Mouse (Mus musculus) intestine, embryonic 14.5 days (tissue): ENCODE measurements around the gene Clip1. TPM values are rescaled to one million over a fixed set of nuclear protein-coding genes. Genes with fewer than 3 reads are reported as not detected.

Experiments
- ATAC-seq: fragments of 200-750 bp; cut with Nextera tagmentation; replicated peaks from 2 replicates; pipeline ENCODE4 v1.8.0; 2017; ENCODE audit warnings: low read depth, moderate number of reproducible peaks, moderate TSS enrichment, moderate library complexity; ENCODE audit not compliant: low FRiP score, low TSS enrichment
- DNase-seq: peaks from one replicate; pipeline ENCODE4 v3.0.0-alpha.2; 2018; ENCODE audit warnings: low spot score
- H3K27ac ChIP-seq: fragments of 300-500 bp; sonication (generic); 2 replicates; pipeline ENCODE4 v1.5.1; 2014; ENCODE audit warnings: low read depth, mild to moderate bottlenecking, control low read depth
- H3K27me3 ChIP-seq: fragments of 300-500 bp; sonication (generic); replicated peaks from 2 replicates; pipeline ENCODE4 v1.6.1; 2014; ENCODE audit warnings: low read length, control low read depth; ENCODE audit not compliant: control insufficient read depth, insufficient read depth
- H3K36me3 ChIP-seq: fragments of 300-500 bp; sonication (generic); 2 replicates; pipeline ENCODE4 v1.6.1; 2014; ENCODE audit warnings: low read length, control low read depth; ENCODE audit not compliant: control insufficient read depth, insufficient read depth
- H3K4me1 ChIP-seq: fragments of 300-500 bp; sonication (generic); replicated peaks from 2 replicates; pipeline ENCODE4 v1.6.1; 2014; ENCODE audit warnings: low read length, control low read depth, mixed read lengths; ENCODE audit not compliant: control insufficient read depth, insufficient read depth
- H3K4me2 ChIP-seq: fragments of 300-500 bp; sonication (generic); 2 replicates; pipeline ENCODE4 v1.6.1; 2014; ENCODE audit warnings: low read length
- H3K4me3 ChIP-seq: fragments of 300-500 bp; sonication (generic); 2 replicates; pipeline ENCODE4 v1.5.1; 2014; ENCODE audit warnings: low read depth, low read length, control low read depth, mixed read lengths
- H3K9ac ChIP-seq: fragments of 300-500 bp; sonication (generic); 2 replicates; pipeline ENCODE4 v1.6.1; 2014; ENCODE audit warnings: mild to moderate bottlenecking, low read length
- H3K9me3 ChIP-seq: fragments of 300-500 bp; sonication (generic); 2 replicates; pipeline ENCODE4 v1.6.1; 2016; ENCODE audit warnings: low read length, control low read depth; ENCODE audit not compliant: control insufficient read depth
- WGBS: fragments of 180-500 bp; shearing (Covaris S2); extraction: QIAGEN DNeasy Blood & Tissue Kit; methylation state at CpG from one replicate; pipeline ENCODE4 v1.1.7; 2014; 5-methylcytosine and 5-hydroxymethylcytosine counted together
- polyA plus RNA-seq: library from polyadenylated mRNA; unstranded; fragments of >200 nt; fragmentation: Nextera tagmentation; extraction: Ambion mirVana; gene quantifications from 2 replicates; pipeline ENCODE4 v1.2.1, GENCODE M21; 2014

Clip1 gene
- polyA plus RNA-seq, 1 experiment from 2014 or later: 30.1 TPM

DNA sequence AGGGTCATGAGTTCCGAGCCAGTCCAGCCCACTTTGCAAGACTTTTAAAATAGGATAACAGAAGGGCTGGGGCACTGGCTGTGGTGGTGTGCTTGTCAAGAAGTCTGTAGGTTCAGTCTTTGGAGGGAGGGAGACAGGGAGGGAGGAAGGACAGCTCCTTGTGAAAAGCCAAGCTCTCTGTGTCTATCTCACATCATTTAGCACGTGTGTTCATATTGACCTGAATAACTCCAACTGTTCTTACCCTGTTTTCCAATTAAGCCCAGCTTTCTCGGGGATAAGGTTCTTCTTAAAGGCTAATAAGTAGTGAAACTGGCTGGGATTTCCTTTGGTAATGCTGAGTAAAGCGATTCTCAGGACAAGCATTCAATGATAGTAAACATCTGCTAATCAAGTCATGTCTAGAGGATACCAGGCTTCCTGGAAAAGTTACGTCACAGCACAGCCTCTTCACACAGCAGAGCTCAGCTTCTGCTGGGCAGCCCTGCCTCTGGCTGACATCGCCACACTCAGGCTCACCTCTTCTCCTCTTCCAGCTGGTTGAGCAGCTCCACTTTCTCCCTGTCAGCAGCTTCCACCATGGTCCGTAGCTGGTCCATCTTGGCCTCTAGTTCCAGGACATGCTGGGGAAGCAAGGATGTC lies 43.0 kb downstream of the Clip1 start:
- H3K27ac ChIP-seq: no peak overlapping the region
- peaks cover 53% of the 10 kb centered on the region for H3K36me3 ChIP-seq
- H3K4me1 ChIP-seq: no peaks in the 10 kb centered on the region
- 74% methylated on average over 7 of the region's 7 CpGs for WGBS
- no peak overlapping the region for H3K4me2 ChIP-seq
- H3K9ac ChIP-seq: no peak overlapping the region
- no peaks in the 10 kb centered on the region for H3K27me3 ChIP-seq
- no peak for ATAC-seq
- H3K4me3 ChIP-seq: no peak overlapping the region
- no peak for DNase-seq
- no peaks in the 10 kb centered on the region for H3K9me3 ChIP-seq

DNA sequence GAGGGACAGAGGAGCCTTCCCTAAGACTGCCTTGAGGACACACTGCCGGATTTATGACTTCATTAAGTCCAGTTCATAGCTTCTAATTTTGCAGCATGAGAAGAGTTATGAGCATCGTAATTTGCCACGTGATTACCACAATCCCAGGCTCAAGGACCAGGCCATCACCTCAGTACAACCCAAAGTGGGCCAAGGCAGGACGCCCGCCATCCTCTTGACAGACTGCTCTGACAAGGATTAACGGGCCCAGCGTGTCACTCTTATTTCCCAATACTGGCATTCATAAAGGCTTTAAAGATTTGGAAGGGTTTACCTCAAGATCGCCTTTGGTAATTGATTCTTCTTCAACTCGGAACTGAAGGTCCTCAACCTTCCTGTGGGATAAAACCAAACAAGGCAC lies 44.2 kb downstream of the Clip1 start:
- 88% methylated on average over 9 of the region's 9 CpGs for WGBS
- no peaks in the 10 kb centered on the region for H3K9me3 ChIP-seq

DNA sequence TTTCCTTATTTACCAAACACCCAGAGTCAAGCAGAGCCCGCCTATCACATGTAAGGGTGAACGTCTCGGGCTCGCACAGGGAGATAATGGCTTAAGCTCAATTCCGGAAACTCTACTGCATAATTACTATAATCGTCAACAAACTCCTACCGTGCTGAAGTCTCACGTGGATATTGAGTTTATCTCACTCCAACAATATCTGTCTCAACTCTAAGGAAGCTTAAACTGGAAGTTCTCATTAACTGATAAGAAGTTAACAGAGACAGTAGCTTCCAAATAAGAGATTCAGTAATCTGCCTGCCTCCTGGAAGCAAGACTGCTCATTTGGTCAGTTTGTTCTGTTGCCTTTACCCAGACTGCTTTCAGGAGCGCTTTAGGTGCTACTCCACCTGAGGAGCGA lies 53.2 kb downstream of the Clip1 start:
- 89% methylated on average over 10 of the region's 10 CpGs for WGBS
- DNase-seq: no peak
- Histone ChIP-seq H3K4me1 (no peaks in the 10 kb centered on the region), H3K27ac (no peak overlapping the region), H3K4me2 (no peak overlapping the region), H3K4me3 (no peak overlapping the region), H3K9me3 (no peaks in the 10 kb centered on the region), H3K9ac (no peak overlapping the region), H3K36me3 (peaks cover 28% of the 10 kb centered on the region), H3K27me3 (no peaks in the 10 kb centered on the region)
- ATAC-seq: no peak

More for the DNA sequence above, 44.2 kb downstream of the Clip1 start:
- Histone ChIP-seq H3K4me3 (no peak overlapping the region), H3K36me3 (peaks cover 52% of the 10 kb centered on the region), H3K27me3 (no peaks in the 10 kb centered on the region), H3K4me1 (no peaks in the 10 kb centered on the region), H3K9ac (no peak overlapping the region), H3K4me2 (no peak overlapping the region), H3K27ac (no peak overlapping the region)
- ATAC-seq (no peak), DNase-seq (no peak)

DNA sequence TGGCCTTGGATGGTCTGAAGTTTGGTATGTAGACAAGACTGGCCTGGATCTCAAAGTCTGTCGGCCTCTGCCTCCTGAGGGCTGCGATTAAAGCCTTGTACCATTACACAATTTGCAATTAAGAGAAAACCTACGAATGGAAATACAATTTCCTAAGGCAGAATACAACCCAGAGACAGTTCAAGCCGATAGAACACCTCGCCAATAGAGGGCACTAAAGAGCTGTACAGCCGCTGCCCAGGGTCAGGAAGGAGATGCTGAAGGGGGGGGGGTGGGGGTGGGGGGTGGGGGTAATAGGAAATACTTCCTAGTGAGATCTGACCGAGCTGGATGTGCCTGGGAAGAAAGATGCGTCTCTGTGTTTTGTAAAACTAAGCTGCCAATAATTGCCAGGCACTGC lies 57.8 kb downstream of the Clip1 start:
- Histone ChIP-seq H3K4me3 (no peak overlapping the region), H3K4me1 (no peaks in the 10 kb centered on the region), H3K27me3 (no peaks in the 10 kb centered on the region), H3K9ac (no peak overlapping the region), H3K4me2 (no peak overlapping the region), H3K36me3 (peaks cover 36% of the 10 kb centered on the region), H3K9me3 (no peaks in the 10 kb centered on the region), H3K27ac (no peak overlapping the region)
- WGBS: 23% methylated on average over 8 of the region's 8 CpGs
- peak; percentile 74 for DNase-seq
- 0 out of 2 replicates have a peak, but pooled peaks have one; percentile 40 for ATAC-seq

DNA sequence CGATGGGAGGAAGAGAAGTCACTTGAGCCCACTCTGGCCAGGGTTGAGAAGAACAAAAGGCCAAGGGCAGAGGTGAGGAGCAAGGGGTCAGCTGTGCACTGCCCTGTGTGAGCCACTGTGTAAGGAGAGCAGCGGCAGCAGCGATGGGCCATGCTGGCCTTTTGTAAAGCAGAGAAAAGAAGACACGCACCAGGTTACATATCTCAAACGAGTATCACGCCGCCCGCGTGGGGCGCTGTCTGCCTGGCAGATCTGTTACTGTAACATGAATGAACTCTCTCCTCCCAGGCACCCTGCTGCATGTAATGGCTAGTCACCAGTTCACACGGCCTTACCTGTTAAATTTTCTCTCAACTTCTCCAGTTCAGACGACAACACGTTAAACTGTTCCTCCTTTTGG lies 62.0 kb downstream of the Clip1 start:
- no peak for ATAC-seq
- H3K27ac ChIP-seq: no peak overlapping the region

DNA sequence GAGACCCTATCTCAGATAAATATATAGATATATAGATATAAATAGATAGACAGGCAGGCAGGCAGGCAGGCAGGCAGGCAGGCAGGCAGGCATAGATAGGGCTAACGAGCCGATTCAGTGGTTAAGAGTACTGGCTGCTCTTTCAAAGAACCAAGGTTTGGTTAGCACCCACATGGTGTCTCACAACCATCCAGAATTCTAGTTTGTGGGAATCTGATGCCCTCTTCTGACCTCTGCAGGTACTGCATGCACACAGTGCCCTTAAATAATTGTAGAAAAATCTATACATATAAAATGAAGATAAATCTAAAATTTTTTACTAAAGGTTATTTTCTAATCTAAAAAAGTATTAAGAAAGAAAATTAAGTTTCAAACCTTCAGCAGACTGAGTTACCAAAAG lies 65.9 kb downstream of the Clip1 start:
- Histone ChIP-seq H3K9ac (no peak overlapping the region), H3K36me3 (peaks cover 65% of the 10 kb centered on the region), H3K27me3 (no peaks in the 10 kb centered on the region), H3K9me3 (no peaks in the 10 kb centered on the region), H3K4me1 (no peaks in the 10 kb centered on the region), H3K4me2 (no peak overlapping the region), H3K27ac (no peak overlapping the region), H3K4me3 (no peak overlapping the region)
- WGBS: 77% methylated on average over 2 of the region's 2 CpGs
- ATAC-seq (no peak), DNase-seq (peak; percentile 69)

More for the DNA sequence above, 62.0 kb downstream of the Clip1 start:
- Histone ChIP-seq H3K27me3 (no peaks in the 10 kb centered on the region), H3K4me2 (no peak overlapping the region), H3K4me1 (no peaks in the 10 kb centered on the region), H3K9ac (no peak overlapping the region), H3K9me3 (no peaks in the 10 kb centered on the region), H3K36me3 (peaks cover 43% of the 10 kb centered on the region), H3K4me3 (no peak overlapping the region)
- 83% methylated on average over 13 of the region's 13 CpGs for WGBS
- DNase-seq: no peak

GRCm38 (mm10) chr5:123614246-123614645 lies 70.2 kb downstream of the Clip1 start:
- Histone ChIP-seq H3K4me2 (no peak overlapping the region), H3K36me3 (peaks cover 62% of the 10 kb centered on the region), H3K4me1 (no peaks in the 10 kb centered on the region), H3K9ac (no peak overlapping the region), H3K9me3 (no peaks in the 10 kb centered on the region), H3K4me3 (no peak overlapping the region), H3K27me3 (no peaks in the 10 kb centered on the region), H3K27ac (no peak overlapping the region)
- ATAC-seq (no peak), DNase-seq (no peak)
- WGBS: 93% methylated on average over 24 of the region's 24 CpGs

DNA sequence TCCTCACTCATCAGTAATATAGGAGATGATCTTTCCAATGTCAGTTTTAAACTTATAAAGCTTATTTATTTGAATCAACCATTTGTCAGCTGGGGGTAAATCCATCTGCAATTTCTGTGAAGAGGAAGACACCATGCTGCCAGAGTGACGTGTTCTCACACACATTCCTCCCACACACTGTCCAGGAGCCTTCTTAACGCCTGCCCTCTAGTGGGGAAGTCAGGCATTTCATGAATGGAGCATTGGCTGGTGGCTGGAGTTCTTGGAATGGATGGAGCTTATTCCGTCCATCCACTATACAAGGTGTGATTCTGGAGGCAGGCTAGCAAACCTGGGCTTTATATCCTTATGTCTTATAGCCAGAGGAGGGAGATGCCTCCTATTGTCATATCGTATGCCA lies 74.6 kb downstream of the Clip1 start:
- 37% methylated on average over 4 of the region's 4 CpGs for whole genome bisulfite sequencing
- Histone ChIP-seq H3K36me3 (peaks cover 66% of the 10 kb centered on the region), H3K27me3 (no peaks in the 10 kb centered on the region), H3K4me2 (no peak overlapping the region), H3K4me1 (no peaks in the 10 kb centered on the region), H3K9ac (no peak overlapping the region), H3K27ac (no peak overlapping the region), H3K4me3 (no peak overlapping the region), H3K9me3 (no peaks in the 10 kb centered on the region)
- ATAC-seq (0 out of 2 replicates have a peak, but pooled peaks have one; percentile 53), DNase-seq (peak; percentile 86)

DNA sequence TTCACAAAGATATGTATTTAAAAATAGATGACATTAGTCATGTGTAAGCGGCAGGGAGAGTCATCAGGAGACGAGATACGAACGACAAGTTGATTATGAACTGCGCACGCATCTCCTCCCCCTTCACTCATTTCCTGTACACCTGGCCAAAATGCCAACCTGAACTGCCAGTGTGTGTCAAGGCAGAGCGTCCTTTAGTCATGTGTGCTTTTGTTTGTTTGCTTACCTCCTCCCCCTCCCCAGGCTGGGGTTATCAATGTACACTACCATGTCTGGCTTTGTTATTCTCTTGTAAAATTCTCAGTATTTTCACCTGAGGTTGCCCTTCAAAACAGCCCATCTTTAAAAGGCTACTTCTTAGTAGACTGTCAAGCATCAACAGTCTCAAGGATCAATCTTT lies 75.0 kb downstream of the Clip1 start:
- Histone ChIP-seq H3K27ac (no peak overlapping the region), H3K9me3 (no peaks in the 10 kb centered on the region), H3K4me2 (no peak overlapping the region), H3K9ac (no peak overlapping the region), H3K36me3 (peaks cover 62% of the 10 kb centered on the region), H3K4me1 (no peaks in the 10 kb centered on the region), H3K27me3 (no peaks in the 10 kb centered on the region), H3K4me3 (no peak overlapping the region)
- DNase-seq (no peak), ATAC-seq (no peak)
- WGBS: 89% methylated on average over 7 of the region's 7 CpGs
